Mouse (Mus musculus) liver, adult (tissue): ENCODE data around the gene Cep19.

Experiments used
- GATA4 ChIP-seq: IDR thresholded peaks from 2 replicates; pipeline ENCODE4 v1.6.1; 2014; ENCODE audit warnings: mild to moderate bottlenecking, low read length; ENCODE audit not compliant: insufficient replicate concordance

Gene Cep19

DNA sequence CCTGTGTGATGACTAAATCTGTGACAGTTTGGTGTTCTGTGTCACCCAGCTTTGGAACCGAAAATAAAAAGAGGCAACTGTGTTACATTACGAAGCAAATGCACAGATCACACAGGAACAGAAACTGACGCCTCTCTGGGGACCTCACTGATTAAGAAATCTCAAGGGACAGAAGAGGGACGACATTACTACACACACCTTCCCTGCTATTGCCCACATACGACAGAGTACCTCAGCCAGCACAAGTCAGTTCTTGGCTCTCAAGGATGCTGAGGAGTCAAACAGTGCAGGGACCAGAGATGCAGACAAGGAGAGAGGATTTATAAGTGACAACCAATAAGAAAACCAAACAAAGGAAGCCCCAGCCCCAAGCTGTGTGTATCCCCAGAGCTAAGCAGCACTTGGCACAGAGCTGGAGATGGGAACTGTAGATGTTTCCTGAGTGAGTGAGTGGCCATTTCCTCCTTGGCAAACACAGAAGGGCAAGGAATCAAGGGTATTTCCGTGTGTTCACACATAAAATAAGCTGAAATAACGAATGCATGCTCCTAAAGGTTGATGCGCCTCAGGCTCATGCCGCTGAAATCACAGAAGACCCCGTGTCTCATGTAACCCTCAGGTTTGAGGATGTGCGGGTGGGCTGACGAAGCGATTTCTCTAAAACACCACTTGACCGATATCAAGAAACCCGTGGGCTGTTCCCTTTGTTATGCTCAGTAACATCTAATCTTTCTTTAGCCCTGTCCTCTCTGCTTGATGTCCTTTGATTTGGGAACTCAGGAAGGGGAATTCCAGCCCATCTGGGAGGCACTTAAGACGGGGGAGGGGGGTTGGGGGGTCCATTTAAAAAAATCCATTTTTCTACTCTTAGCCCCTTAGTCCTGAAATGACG, 25.1 kb downstream of the Cep19 start:
- peak; percentile 42; the same call in 1 of the 2 replicates for TF ChIP-seq GATA4

DNA sequence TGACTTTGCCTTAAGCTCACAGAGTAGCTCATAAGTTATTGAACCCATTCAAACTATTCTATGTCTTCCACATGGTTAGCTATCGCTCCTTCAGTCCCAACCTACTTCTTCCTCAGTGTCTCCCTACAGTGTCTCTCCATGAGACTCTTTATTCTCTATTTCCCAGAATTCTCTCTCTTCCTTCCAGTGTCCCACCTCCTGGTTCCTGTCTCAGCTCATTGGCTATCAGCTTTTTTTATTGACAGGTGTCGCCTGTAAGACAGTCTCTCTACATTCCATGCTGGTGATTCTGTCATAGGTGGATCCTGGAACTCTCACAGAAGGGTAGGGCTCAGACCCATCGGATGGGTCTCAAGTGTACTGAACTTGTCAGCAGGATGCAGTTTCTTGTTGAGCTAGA, 25.8 kb downstream of the Cep19 start:
- no peak for TF ChIP-seq GATA4

DNA sequence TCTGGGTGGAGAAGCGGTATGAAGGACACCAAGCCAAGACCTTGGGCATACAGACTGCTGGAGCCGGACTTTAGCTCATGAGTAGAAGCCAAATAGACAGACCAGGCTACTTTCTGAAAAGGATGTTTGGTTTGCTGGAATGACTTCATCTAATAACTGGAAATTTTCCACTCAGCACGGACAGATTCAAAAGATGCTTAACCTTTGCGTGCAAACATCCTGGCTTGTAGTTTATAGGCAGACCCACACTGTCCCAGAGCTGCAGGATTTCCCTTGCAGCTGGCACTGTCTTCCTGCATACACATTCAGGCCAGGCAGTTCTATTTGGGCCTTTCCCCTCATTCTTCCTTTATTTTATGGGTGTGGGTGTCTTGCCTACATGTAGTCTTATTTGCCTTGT, 27.4 kb downstream of the Cep19 start:
- TF ChIP-seq GATA4, result no peak

DNA sequence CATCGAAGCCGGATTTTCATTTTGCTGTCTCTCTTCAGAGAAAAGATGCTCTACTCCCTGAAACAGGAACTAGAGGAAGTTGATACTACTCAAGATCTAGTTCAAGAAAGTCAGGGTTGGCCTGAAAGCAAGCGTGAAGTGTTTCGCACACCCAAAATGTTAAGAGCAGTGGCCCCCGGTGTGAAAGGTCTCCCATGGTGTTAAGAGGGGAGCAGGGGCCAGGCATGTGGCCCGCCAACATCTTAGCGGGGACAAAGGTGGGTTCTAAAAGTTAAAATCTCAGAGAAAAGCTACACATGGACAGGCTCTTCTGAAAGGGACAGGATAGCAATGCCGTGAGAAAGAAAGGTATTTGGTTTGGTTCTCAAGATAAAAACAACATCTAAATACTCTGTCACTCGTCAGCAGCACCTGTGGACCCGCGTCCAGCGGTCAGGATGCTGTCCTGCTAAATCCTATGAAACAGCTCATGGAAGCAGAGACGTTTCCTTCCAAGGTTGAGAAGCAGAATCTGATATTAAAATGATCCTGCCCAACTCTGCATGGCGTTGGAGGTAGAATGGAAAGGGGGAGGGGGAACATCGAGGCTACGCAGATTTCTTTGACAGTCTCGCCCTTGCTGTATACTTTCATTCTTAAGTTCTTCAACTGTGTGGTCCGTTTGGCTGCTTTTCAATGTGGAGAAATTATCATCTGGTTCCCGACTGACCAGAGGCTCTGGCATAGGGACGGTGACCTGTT, 30.0 kb downstream of the Cep19 start:
- TF ChIP-seq GATA4, result no peak

DNA sequence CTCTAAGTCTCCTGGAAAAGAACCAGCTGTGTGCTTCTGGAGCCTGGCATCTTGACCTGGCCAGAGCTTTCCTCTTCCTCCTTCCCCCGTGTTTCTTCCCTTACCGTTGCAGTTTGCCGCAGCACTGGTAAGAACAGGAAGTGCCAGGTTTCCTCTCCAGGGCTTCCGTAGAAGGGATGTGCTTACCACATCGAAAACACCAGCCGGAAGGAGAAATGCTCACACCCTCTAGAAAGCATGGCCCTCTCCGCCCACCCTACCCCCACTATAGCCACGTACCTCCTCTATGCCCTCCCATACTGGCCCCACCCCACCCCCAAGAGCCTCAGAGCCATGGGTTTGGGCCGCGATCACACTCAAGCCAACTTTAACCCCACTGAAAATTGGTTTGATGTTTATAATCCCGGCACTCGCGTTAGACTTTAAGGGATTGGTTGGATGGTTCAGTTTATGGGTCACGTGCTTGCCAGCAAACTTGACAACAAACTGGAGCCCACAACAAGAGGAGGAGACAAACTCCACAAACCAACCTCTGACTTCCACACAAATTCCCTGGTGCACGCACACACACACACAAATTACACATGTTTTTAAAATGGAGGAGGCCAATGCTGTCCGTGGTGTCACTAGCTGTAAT, 30.7 kb downstream of the Cep19 start:
- no peak for TF ChIP-seq GATA4

DNA sequence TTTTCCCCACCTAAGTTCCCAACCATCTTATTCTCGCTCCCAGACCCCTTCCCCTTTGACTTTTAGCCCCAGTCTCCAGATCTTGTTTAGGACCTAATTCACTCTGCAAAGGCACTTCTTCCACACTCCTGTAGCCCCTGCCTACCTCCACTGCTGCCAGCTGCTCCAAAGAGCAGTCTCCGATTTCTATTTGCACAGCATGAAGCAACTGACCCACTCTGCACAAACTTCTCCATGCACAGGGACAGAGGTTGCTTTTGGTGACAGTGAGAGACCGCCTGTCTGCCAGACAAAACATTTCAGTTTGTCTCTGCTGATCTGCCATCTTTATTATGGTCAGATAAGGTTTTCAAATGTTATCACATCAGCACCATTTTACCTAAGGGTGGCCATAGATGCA, 33.5 kb downstream of the Cep19 start:
- no peak for TF ChIP-seq GATA4

DNA sequence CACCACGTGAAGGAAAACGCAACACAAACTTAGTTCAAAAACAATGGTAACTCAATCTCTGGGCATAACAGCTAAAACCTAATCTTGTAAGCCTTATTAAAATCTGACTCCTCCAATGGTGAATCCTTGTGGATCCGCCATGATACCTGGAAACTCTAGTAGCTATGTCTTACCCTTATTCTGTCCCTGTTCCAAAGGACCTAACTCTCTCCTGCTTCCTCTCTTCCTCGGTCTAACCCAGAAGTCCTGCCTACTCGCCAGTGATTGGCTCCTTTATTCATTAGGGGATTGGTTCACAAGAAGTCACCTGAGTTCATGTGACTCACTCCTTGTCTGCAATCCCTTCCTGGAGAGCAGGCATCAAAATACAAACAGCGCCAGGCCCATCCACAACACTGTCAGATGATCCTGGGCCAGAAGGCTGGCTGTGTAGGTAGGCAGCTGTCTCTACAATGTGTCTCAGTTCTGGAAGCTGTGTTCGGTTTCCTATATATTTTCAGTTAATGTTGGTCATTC, 36.3 kb downstream of the Cep19 start:
- TF ChIP-seq GATA4, result no peak

DNA sequence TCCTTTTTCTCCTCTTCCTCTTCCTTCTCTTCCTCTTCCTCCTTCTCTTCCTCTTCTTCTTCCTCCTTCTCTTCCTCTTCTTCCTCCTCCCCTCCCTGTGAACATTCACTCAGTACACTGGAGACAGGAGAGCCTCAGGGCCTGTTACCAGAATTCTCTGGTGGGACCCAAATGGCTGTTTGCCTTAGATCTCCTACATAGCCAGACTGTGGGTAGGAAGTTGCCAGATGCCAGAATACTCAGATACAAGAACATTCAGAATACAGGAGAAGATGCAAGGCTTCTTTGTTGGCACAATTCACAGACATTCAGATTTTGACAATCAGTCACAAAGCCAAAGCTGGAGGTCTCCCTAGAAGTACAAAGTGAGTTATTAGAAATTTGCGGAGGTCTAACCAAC, 39.4 kb downstream of the Cep19 start:
- no peak for TF ChIP-seq GATA4

DNA sequence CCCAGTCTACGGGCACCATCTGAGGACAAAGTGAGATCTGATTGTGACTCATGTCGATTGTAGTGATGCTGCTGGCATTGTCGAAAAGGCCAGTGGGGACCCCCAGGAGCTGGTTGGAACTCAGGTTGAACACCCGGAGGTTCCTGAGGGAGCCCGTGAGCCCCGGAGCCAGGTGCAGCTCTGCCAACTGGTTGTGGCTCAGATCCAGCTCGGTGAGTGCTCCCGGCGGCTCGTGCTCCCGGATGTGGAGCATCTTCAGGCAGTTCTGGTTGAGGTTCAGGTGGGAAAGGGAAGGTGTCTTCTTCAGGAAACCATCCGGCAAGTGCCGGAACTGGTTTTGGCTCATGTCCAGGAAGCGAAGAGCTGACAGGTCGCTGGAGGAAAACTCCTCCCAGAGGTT, 44.2 kb downstream of the Cep19 start:
- TF ChIP-seq GATA4, result no peak

DNA sequence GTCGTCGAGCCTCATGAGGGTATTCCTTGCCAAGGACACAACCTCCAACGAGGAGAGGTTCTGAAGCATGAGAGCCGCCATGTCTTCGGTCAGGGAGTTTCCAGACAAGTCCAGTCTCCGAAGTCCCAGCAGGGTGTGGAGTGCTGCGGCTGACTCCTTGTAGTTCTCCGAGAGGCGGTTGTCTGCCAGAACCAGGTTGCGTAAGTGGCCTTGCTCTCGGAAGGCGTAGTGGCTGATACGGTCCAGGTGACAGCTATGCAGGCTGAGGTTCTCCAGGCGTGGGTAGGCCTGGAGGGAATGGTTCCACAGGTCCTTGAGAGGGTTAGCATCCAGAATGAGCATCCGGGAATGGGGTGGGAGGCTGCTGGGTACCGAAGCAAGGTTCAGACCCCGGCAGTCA, 45.0 kb downstream of the Cep19 start:
- TF ChIP-seq GATA4, result no peak

DNA sequence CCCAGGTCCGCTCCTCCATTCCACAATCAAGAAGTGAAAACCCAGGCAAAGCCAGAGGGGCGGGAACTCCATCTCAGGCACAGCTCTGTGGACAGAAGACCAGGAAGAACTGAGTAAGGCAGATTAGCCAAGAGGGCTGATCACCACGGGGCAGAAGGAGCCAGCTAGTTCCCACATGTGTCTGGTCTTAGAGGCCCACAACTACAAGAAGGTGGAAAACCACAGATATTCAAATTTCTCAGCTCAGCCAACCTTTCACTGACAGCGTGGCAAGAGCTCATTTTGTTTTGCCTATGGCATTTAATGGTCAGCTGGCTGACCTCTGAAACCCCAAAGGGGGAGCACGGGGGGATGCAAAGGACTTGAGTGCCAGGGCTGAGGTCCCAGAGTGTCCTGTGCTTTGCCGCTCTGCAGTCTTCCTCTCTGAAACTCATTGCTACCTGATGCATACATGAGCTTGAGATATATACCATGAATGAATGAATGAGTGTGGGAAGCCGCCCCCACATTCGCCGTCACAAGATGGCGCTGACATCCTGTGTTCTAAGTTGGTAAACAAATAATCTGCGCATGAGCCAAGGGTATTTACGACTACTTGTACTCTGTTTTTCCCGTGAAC, 48.1 kb downstream of the Cep19 start:
- TF ChIP-seq GATA4, result no peak

DNA sequence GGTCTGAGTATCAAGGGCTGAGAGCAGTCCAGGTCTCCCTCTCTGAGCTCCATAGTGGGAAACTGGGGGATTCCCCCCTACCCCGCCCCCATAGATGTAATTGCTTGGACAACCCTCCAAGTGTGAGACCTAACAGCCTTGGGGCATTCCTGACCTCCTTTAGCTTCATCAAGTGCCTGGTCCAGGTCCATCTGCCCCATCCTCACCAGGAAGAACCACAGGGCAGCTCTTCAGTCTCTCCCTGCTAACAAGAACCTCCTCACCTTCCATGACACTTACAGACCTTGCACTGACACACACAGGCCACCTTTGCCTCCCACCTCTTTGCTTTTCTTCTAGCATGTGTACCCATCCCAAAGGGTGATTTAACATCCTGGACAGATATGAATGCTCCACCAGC, 54.4 kb downstream of the Cep19 start:
- TF ChIP-seq GATA4, result no peak

DNA sequence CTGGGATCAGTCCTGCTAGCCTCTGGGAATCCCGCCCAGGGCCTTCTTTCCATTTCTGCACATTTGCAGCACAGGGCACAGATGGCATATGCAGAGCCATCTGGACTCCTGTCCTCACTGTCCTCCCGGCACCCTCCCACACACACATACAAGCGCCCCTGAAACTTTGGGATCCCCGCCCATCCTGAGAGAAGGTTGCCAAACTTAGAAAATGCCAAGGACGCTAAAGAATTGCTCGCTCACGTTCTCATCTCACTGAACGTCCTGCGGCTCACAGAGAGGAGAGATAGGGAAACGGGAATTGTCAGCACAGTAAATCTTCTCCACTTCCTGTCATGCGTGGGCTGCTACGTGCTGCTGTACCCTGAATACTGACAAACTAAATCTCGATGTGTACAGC, 54.8 kb downstream of the Cep19 start:
- peak; percentile 69; the same call in 1 of the 2 replicates for TF ChIP-seq GATA4

DNA sequence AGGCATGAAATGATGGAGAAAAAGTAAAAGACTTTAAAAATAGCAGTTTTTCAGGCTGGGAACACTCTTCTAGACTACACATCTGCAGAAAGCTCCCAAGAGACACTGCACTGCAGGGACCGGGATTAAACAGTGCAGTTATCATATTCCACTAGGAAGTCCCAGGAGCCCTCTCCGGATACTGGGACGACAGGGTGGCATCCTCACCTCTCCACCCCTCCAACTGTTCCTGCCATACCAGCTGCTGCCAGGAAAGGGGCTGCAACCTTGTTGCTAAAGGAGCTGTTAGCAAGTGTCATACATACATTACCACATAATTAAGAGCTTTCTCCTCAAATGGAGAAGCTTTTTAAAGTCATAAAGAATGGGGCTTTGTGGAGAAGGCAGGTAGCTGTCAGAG, 57.1 kb downstream of the Cep19 start:
- no peak for TF ChIP-seq GATA4

DNA sequence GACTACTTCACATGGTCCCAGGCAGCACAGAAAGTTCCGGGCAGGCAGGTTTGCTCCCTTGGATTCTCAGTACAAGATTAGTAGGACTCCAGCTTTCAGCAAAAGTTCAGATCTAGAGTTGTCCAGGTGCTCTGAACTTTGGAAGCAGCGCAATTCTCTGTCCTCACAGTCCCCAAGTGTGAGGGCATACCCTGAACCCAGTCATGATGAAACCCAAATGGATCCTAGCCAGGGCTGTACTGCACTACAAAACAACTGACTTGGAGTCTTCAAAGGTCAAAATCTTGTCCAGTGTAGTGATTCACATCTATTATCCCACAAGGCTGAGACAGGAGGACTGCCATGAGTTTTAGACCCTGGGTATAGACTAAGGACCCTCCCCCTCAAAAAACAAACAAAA, 57.8 kb downstream of the Cep19 start:
- TF ChIP-seq GATA4, result no peak
